Mouse (Mus musculus): ENCODE measurements around the gene Hoxa2.

- TF ChIP-seq CTCF (IDR thresholded peaks at IDR 0.05; ENCODE audit: control insufficient read depth, insufficient read depth, insufficient read length), result no peak
- no peak for TF ChIP-seq FOSL1 (IDR thresholded peaks at IDR 0.05; ENCODE audit: insufficient read depth, low read length, poor library complexity, severe bottlenecking)
- no peak for TF ChIP-seq USF1 (IDR thresholded peaks at IDR 0.05; ENCODE audit: low read depth)
- TF ChIP-seq MAX (IDR thresholded peaks at IDR 0.05), result no peak
- no peak for TF ChIP-seq MYOD1 (IDR thresholded peaks at IDR 0.05; ENCODE audit: control insufficient read depth, insufficient read length, low read depth)
- TF ChIP-seq MYOG (IDR thresholded peaks at IDR 0.05; ENCODE audit: control insufficient read depth, extremely low read depth, insufficient read length), result no peak
- no peak for TF ChIP-seq CEBPB (IDR thresholded peaks at IDR 0.05; ENCODE audit: low read depth)
Measured at GRCm38 (mm10) chr6:52180213-52180710, 15.6 kb upstream of the Hoxa2 start.
